Mouse (Mus musculus) granulocyte monocyte progenitor cell, adult 5-6 weeks (primary cell): ENCODE results near the gene Rara. TPM values are rescaled to one million over a fixed set of nuclear protein-coding genes. Genes with fewer than 3 reads are reported as not detected.

Experiments used
- ATAC-seq: replicated peaks from 2 replicates; pipeline ENCODE4 v1.8.0; 2016; ENCODE audit warnings: mild to moderate bottlenecking, moderate TSS enrichment, inconsistent platforms; ENCODE audit not compliant: poor library complexity, severe bottlenecking
- total RNA-seq, 2 experiments: library from RNA; stranded (forward) in 1 of 2; stranded (reverse) in 1 of 2; fragments of 200-712, 200-1000 nt in 1 of 2; fragments of >200 nt in 1 of 2; fragmentation: Nextera tagmentation in 1 of 2; gene quantifications; 2 replicates each; pipeline ENCODE4 v1.2.3; 2014 to 2017

Gene Rara
- total RNA-seq, 2 experiments from 2014 or later: 3.1 to 3.8 TPM

DNA sequence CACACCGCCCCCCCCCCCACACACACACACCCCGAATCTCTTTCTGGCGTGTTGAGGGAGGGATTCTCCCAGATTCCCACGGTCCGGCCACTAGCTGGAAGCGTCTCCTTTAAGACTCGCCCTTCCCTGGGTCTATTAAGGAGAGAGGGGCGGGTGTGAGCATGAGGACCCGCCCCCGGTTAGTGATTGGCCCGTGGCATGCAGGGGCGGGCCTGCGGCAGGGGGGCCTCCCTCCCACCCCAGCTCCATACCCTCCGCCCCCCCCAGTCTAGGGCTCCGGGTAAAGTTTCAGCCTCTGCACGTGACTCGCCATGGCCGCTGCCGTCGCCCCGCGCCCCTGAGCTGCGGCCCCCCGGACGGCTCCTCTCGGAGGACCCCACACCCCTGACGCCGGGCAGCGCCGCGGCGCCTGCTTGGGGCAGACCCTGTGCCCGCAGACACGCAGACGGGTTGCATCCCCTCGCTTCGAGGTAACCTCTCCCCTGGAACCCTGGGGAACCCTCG lies 9.8 kb downstream of the Rara start:
- peak; percentile 27 for ATAC-seq

DNA sequence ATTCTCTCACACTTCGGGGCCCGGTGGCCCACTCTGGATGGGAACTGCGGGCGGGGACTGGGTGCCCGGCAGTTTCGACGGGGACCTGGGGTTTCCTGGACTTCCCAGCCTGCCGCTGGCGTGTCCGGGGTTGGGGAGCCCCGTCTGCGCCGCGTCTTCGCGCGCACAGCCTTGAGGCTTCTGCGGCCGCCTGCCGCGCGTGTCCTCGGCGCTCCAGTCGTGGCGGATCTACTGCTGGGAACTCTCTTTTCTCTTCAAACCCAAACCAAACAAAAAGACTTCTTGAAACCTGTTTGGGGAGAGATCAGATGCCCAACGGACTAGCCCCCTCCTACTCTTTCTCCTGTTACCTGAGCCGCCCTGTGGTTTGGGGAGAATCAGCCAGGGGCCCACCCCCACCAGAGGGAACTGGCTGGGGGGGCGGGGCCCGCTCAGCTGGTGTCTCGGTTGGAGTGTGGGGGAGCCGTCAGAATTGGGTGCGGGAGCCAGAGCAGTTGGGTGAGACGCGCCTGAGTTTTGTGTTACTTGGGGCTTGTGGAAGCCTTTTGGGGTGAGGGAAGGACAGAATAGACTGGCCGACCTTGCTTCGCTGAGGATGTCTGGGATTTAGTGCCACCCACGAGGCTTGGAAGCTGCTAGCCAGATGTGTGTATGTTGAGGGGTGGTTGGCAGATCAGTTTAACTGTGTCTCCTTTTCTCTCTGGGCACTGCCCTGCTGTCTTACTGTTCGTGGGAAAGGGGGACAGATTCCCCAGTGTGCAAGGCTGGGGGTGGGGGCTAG lies 10.5 kb downstream of the Rara start:
- no peak for ATAC-seq

DNA sequence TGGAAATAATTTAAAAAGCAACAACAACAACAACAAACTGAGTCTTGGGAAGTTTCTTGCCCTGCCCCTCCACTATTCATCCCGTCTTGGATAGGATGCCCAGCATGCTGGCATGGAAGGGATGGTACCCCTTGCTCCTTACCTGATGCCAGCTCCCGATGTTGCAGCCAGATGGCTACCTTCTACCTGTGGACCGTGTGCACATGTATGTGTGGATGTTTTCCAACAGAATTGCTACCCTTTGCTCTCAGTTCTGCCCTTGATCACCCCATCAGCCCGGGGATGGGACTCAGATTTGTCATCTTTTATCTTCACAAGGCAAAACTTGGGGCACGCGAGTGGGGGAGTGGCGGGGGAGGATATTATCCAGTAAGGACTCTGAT lies 11.1 kb downstream of the Rara start:
- no peak for ATAC-seq

DNA sequence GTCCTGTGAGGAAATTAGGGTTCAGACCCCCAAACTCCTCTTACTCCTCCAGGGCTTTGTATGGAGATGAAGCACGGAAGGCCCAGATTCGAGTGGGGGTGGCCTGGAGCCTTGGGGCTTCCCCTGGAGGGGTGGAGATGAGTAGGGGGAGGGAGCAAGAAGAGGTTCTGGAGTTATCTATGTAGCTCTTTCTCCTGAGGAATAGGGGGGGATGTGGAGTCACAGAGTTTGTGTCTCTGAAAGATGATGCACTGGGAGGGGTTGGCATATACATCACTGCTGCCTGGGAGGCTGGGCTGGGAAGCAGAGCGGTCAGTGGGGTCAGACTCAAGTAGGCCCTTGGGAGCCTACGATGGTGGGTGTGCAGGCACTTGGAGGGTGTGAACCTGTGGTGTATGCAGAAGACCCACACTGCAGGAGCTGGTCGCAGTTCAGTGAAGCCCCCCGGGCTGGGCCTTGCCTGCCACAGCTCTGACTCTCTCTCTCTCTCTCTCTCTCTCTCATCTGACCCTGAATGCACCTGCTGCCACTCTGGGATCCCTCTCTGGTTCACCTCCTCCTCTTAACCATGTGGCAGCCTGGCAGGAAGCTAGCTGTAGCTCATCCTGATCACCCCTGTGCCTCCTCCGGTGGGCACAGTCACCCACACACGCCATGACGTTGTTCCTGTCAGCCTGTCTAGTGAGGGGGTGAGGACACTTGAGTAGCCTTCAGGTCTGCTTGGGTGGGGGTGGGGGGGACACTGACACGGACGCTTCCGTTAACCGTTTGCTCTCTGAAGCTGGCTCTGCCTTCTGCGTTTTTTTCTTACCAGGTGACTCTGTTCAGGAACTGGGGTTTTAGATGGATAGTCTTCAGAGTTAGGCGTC lies 11.7 kb downstream of the Rara start:
- ATAC-seq: 0 out of 2 replicates have a peak, but pooled peaks have one; percentile 4

DNA sequence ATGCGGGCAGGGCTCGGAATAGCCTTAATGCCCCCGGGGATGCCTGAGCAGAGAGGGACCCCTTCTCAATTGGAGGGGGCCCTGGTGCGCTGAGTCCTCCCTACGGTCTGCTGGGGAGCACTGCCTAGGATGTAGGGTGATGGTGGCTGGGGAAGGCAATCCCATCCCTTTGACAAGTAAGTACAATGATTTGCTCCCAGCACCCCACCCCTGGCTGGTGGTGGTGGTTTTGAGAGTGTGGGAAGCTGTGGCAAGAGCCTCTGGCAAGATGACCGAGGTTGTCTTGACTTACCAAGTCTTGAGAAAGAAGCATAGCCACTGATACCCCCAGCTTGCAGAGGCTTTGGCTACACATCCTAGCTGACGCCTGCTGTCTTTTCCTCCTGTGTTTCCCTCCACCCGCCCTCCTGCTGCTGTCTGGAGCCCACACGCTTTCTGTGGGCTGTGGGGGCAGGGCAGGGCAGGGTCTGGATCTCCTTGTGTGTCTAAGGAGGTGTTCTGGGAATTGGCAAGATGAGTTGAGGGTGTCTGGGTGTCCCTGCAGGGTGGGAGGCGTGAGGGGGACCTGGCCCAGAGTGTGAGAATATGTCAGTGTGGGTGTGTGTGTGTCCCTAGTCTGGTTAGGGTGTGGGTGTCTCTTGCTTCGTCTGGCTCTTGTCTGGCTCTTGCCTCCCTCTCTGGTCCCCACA lies 12.5 kb downstream of the Rara start:
- ATAC-seq: peak; percentile 14

DNA sequence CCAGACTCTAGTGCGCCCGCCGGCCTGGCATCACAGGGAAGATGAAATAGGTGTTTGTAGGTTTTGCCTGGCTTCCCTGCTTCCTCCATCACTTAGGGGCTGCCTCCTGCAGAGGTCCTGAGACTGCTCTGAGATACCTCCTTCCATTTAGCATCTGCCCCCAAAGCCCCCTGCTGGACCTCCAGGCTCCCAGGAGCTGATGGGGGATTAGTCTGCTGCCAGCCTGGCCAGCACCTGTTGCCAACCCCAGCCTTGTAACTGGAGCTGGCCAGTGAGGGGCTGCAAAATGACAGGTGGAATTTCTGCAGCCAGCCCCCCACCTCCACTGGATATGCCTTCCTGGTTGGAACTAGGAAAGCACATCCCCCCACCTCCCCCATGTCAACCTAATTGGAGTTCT lies 13.2 kb downstream of the Rara start:
- ATAC-seq: no peak

DNA sequence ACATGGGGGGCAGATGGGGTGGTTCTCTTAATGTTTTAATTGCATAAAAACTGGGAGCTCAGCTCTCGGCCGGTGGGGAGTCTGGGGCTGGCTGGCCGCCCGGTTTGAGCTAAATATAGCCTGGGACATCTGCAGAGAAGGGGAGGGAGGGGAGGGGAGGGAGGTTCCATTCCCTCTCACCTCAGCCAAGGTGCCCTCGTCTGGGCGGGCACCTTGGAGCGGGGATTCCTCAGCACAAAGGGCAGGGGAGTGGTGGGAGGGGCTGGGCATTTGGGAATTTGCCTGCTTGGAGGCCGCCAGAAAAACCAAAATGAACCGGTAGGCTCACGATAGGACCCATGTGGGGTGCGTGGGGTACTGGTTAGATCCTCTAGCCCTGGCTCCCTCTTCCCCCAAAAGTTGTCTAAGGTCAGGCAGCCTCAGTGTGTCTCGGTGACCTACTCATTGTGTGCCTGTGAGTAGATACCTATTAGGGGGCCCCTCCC lies 13.8 kb downstream of the Rara start:
- no peak for ATAC-seq

DNA sequence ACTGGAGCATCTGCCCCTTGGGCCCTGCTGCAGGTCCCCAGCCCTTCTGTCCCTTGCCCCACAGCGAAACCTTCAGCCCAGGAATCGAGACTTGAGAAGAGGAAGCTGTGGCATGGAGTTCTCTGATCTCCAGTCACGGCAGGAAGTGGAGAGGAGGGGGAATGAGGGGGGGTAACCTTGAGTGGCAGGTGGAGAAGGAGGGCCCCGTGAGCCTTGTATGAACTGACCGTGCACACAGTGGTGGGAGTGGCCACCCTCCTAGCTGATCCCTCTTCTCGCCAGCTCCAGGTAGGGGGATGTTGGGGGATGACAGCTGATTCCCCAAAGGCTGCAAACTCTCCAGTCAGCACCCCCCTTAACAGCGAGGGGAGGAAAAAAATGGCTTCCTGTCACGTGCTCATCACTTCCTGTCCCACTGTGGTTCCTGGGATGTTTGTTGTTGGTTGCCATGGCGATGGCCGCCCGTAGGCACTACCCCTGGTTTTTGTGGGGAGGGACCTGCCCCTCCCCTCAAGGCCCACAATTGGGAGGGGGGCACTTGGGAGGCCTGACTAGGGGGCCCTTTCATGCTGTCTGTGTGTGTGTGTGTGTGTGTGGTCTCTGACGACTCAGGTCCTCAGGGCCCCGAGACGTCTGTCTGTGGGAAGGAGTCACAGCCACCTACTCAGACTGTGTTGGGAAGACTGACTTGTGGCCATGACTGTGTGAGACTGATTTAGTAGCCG lies 14.4 kb downstream of the Rara start:
- peak; percentile 55 for ATAC-seq

DNA sequence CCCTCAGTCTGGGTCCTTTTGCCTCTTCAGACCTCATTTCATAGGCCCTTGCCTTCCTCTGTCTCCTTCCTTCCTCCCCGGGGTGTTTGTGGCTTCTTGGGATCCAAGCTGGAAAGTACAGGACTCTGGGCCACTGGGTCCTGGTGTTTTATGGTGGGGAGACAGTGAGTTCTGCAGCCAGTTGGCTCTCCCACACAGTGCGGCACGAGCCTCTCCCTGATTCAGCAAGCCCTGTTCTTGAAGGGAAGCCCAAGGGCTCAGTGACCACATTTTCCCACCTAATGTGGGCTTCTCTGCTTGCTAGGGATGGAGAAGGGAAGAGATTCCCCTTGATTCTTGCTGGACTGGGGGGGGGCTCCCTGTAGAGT lies 14.9 kb downstream of the Rara start:
- ATAC-seq: no peak

DNA sequence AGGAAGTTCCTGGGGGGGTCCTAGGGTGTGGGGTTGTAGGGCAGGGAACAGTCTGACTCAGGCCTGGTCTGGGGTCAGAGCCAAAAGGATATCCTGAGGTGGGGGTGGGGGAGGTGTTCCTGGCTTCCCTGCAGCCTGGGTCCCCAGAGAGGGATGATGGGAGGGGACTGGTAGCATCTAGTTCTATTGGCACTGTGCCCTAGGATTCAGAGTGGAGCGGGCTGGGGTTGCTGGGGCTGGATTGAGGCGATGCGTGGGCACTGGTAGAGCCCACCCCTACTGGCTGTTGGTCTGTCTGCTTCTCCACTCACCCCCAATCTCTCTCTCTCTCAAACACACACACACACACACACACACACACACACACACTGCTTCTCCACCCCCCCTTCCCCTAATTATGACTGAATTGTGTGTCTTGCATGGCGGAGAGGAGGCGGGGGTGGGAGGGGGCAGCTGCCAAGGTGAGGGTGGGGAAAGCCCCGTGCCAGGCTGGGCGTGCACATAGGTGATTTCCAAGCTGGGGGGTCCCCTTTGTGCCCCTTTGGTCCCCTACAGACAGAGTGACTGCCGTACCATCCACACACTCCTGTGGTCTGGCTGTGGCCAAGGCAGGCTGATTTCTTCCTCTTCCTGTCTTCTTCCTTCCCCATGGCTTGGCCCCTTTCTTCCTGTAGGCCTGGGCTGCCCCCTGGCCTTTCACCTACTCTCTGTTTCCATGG lies 15.5 kb downstream of the Rara start:
- peak; percentile 21 for ATAC-seq

DNA sequence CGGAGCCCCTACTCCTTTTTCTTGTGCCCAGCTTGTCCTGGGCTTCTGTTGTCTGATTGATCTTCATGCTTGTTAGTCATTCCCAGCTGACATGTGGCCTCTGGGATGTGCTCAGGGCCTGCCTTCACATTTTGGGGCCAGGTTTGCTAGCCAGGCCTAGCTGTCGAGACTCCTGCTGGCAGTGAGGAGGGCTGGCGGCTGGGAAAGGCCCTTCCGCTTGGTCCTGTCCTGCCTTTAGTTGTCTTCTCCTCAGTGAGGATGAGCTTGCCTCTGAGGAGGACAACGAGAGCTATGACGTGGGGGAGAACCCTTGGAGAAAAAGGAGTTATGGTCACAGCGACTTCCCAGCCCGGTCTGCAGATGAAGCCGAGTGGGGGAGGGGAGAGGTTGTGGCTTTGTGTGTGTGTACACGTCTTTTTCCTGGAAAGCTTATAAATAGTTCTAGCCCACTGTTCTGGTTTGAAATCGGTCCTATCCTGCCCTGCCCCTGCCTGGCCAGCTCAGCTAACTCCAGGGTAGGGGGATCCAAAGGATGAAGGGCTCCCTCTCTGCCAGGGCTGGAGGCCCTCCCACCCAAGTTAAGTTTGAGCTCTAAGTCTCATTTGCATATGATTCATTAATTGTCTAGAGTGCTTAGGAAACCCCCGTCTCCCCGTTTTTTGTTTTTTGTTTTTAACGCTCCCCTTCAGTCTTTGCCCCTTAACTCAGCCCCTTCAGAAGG lies 16.3 kb downstream of the Rara start:
- no peak for ATAC-seq

DNA sequence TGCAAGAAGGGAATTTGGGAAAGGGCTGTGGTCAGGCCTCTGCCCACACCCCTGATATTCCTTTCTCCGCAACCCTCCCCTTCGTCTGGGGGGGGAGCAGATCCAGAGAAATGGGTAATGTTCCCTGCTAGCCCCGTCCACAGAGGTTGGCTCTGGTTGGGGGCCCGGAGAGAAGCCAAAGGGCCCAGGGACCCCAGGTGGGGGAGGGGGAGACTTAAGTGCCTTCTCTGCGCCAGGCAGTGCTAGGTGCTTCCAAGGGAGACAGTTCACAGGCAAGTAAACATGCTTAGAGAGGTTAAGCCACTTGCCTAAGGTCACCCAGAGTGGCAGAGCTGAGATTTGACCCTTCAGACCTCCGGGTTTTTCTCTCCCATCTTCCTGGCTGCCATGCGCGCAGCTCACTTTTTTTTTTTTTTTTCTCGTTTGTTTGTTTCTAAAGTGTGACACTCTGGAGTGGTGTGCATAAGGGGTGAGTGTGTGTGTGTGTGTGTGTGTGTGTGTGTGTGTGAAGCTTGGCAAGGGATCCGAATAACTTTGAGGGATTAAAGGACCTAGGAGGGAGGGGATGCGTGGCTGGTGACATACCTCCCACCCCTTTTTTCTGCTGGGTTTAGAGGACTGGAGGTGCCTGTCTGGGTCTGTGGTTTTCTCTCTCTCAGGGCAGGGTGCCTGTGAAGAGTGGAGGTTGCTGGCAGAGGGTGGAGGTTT lies 17.4 kb downstream of the Rara start:
- ATAC-seq: no peak

DNA sequence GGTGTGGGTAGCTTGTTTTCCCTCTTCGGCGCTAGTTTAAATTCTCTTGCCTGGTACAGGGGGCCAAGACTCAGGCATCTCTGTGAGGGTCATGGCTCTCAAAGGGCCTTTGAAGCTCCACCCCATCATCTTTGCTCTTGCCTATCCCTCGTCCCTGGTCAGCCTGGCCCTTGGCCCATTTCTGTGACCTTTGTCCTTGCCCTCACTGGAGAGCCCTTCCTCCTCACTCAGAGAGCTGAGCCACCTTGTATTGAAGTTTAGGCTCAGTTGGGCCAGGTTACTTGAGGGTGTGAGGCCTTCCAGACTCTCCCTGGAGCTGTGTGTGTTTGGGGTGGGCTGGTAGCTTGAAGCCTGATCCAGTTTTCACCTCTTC lies 18.0 kb downstream of the Rara start:
- ATAC-seq: no peak

DNA sequence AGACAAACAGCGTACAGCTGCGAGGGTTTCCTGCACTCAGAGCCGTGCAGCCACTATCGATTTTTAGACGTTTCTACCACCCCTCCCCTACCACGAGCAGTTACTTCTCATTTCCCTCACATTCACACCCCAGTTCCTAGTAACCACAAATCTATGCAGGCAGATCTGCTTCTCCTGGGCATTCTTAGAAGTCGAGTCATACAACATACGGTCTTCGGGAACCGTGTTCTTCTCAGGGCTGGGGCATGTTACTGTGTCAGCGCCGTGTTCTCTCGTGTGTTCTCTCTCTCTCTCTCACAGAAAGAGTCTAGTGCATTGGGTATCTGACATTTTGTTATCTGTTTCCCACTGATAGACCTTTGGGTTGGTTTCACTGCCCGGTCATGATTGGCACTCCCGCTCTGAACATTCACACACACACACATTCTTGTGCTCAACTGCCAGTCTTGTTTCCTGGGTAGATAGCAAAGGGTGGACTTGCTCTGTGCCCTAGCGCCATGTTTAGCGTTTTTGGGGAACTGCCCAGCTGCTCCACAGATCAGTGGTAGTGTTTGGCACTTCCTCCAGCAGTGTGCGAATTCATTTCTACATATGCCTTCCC lies 20.5 kb downstream of the Rara start:
- ATAC-seq: peak; percentile 19

DNA sequence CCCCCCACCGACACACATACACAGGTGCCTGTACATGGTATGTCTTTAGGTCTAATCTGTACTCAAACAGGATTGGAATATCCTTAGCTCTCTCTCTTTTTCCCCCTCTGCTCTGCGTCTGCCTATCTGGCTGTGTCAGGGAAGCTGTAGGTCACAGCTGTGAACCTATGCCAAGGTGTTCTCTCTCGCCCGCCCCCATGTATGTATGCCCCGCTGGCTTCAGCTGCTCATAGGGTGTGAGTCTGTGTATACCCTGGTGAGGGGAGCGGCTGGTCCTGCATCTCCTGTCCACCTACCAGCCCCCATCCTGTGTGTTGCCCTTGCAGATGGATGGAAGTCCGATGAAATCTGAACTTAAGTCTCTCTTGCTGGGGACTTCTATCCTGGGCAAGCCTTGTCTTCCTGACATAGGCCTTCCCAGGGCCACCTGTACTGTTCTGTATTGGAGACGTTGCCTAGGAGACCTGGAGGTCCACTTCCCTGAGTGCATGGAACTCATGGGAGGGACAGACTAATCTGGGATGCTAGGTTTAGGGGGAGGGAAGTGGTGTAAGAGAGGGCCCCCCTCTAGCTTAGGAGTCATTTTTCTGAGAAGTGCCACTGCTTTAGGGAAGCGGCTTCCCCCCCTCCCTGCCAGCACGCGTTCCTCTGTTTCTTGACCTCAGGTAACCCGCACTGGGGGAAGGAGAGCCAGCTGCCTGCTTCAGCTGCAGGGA lies 21.8 kb downstream of the Rara start:
- ATAC-seq: peak; percentile 37

DNA sequence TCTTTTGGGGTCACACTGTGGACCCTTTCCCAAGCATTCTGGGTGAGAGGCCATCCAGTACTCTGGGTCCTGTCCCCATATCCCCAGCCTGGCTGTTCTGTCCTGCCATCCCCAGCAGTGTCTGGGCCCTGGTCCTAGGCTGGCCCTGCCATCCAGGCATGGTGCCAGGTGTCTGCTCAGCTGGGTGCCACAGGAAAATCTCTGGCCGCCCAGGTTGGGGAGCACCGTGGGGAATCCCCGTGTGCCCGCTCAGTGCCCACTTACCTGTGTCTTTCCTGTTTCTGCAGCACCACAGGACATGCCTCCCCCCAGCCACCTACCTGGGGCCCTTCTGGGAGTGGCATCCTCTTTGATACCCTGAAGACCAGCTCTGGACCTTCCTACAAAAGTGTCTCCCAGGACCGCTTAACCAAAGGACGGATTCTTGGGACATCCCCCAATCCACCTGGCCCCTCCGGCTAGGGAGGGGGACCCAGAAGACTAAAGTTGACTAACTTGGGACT lies 22.4 kb downstream of the Rara start:
- ATAC-seq: no peak

DNA sequence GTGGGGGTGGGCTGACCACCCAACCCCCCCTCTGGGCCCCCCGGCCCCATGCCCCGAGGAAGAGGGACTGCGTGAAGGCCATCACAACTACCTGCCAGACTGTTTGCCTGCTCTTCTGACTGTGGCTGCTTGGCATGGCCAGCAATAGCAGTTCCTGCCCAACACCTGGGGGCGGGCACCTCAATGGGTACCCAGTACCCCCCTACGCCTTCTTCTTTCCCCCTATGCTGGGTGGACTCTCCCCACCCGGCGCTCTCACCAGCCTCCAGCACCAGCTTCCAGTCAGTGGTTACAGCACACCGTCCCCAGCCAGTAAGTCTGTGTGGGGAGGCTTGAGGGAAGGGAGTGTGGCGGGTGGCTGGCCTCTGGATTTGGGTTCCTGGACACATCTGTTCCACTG lies 22.9 kb downstream of the Rara start:
- no peak for ATAC-seq
